Mouse (Mus musculus) left cerebral cortex, adult 18-20 months (tissue): ENCODE data around the gene Spn. TPM values are rescaled to one million over a fixed set of nuclear protein-coding genes. Genes with fewer than 3 reads are reported as not detected.

Experiments
- DNase-seq, 2 experiments: peaks; one replicate each; pipeline ENCODE4 v3.0.0; 2021 to 2022; ENCODE audit warnings: low spot score in 2 of 2, mixed read lengths in 1 of 2
- total RNA-seq, 2 experiments: library from RNA; stranded (reverse); gene quantifications; 2 replicates each; pipeline ENCODE4 v1.2.3; 2021

Spn gene
- total RNA-seq, 2 experiments from 2014 or later, result 0.09 to 0.16 TPM

- no peak for DNase-seq
Observed at GRCm38 (mm10) chr7:127140623-127141404, 3.2 kb upstream of the Spn start.

- DNase-seq, result no peak
Observed at GRCm38 (mm10) chr7:127139562-127139961, 1.9 kb upstream of the Spn start.

GRCm38 (mm10) chr7:127139100-127139499 lies 1.5 kb upstream of the Spn start:
- no peak for DNase-seq

GRCm38 (mm10) chr7:127136181-127137071 lies 1.2 kb downstream of the Spn start:
- DNase-seq, result no peak

- DNase-seq, result peak in 1 of 2 experiments; percentile 32
Observed at GRCm38 (mm10) chr7:127134821-127135447, 2.7 kb downstream of the Spn start.

GRCm38 (mm10) chr7:127133125-127133524 lies 4.5 kb downstream of the Spn start:
- DNase-seq, result no peak

GRCm38 (mm10) chr7:127129638-127130037 lies 8.0 kb downstream of the Spn start:
- DNase-seq, result peak; percentile 51 to 54

GRCm38 (mm10) chr7:127121911-127122270 lies 15.7 kb downstream of the Spn start, which contains the start of gene Qprt:
Gene Qprt (minus strand): TSS chr7:127122226.
- DNase-seq, result no peak

- no peak for DNase-seq
Observed at GRCm38 (mm10) chr7:127121061-127121910, 16.3 kb downstream of the Spn start.

- no peak for DNase-seq
Observed at GRCm38 (mm10) chr7:127118671-127119445, 18.8 kb downstream of the Spn start.

- no peak for DNase-seq
Observed at GRCm38 (mm10) chr7:127117948-127118347, 19.7 kb downstream of the Spn start.

GRCm38 (mm10) chr7:127116331-127116935 lies 21.2 kb downstream of the Spn start:
- DNase-seq, result peak in 1 of 2 experiments; percentile 37

- no peak for DNase-seq
Observed at GRCm38 (mm10) chr7:127114920-127115319, 22.7 kb downstream of the Spn start.

- no peak for DNase-seq
Observed at GRCm38 (mm10) chr7:127113614-127114259, 23.9 kb downstream of the Spn start.

GRCm38 (mm10) chr7:127112921-127113597 lies 24.6 kb downstream of the Spn start:
- DNase-seq, result peak in 1 of 2 experiments; percentile 22

- peak; percentile 25 to 38 for DNase-seq
Observed at GRCm38 (mm10) chr7:127112251-127112841, 25.3 kb downstream of the Spn start.

- peak; percentile 57 to 63 for DNase-seq
Observed at GRCm38 (mm10) chr7:127111461-127111860, 26.2 kb downstream of the Spn start.
